Mouse (Mus musculus): Measurements from ENCODE around the gene Peak1. TPM values are rescaled to one million over a fixed set of nuclear protein-coding genes. Genes with fewer than 3 reads are reported as not detected.
"Not testable (repeated sequence)": the region's sequence is repeated elsewhere in the genome, so short reads cannot be mapped to it uniquely, and the experiment has no call there.

Peak1 gene
- 10 to 100 TPM; 17.7 to 18.6 TPM for total RNA-seq (2021)

- intact Hi-C loops (cut with DNase I), result loop anchor here (5.0 to 10.0 kb wide), 2 partner anchors 89 to 203 kb away; no protein-coding TSS in a partner anchor
These were observed at the start of gene Peak1, which contains the start of gene Hmg20a for GRCm38 (mm10) chr9:56417948-56418737. Peak1 (minus strand) TSS chr9:56418067. Hmg20a (plus strand) TSS chr9:56418609.

GRCm38 (mm10) chr9:56466251-56466650 is 48.4 kb upstream of the Peak1 start:
- intact Hi-C loops (cut with DNase I), result no loop called here

More at GRCm38 (mm10) chr9:56417948-56418737, at the start of gene Peak1, which contains the start of gene Hmg20a:
- DNase-seq, result peak; percentile 100

GRCm38 (mm10) chr9:56464863-56465654 is 47.2 kb upstream of the Peak1 start:
- DNase-seq, result no peak
- intact Hi-C loops (cut with DNase I), result no loop called here

More at GRCm38 (mm10) chr9:56466251-56466650, 48.4 kb upstream of the Peak1 start:
- DNase-seq, result no peak

GRCm38 (mm10) chr9:56463686-56464515 is 46.0 kb upstream of the Peak1 start:
- intact Hi-C loops (cut with DNase I), result no loop called here
- DNase-seq, result no peak

- intact Hi-C loops (cut with DNase I), result no loop called here
These were observed 45.2 kb upstream of the Peak1 start for GRCm38 (mm10) chr9:56463046-56463445.

GRCm38 (mm10) chr9:56462606-56463005 is 44.7 kb upstream of the Peak1 start:
- intact Hi-C loops (cut with DNase I), result no loop called here
- DNase-seq, result no peak

More at GRCm38 (mm10) chr9:56463046-56463445, 45.2 kb upstream of the Peak1 start:
- no peak for DNase-seq

- no peak for DNase-seq
- intact Hi-C loops (cut with DNase I), result no loop called here
These were observed 43.1 kb upstream of the Peak1 start for GRCm38 (mm10) chr9:56460987-56461386.

GRCm38 (mm10) chr9:56456426-56456825 is 38.6 kb upstream of the Peak1 start:
- intact Hi-C loops (cut with DNase I), result no loop called here
- DNase-seq, result no peak

GRCm38 (mm10) chr9:56453038-56453815 is 35.4 kb upstream of the Peak1 start:
- intact Hi-C loops (cut with DNase I), result no loop called here
- no peak for DNase-seq

- DNase-seq, result no peak
- intact Hi-C loops (cut with DNase I), result no loop called here
These were observed 33.7 kb upstream of the Peak1 start for GRCm38 (mm10) chr9:56451570-56451969.

- no peak for DNase-seq
- intact Hi-C loops (cut with DNase I), result no loop called here
These were observed 21.8 kb upstream of the Peak1 start for GRCm38 (mm10) chr9:56439699-56440098.

GRCm38 (mm10) chr9:56437300-56437892 is 19.5 kb upstream of the Peak1 start:
- intact Hi-C loops (cut with DNase I), result not testable (repeated sequence)

GRCm38 (mm10) chr9:56435821-56436526 is 18.1 kb upstream of the Peak1 start:
- peak; percentile 16 for DNase-seq
- intact Hi-C loops (cut with DNase I), result no loop called here

More at GRCm38 (mm10) chr9:56437300-56437892, 19.5 kb upstream of the Peak1 start:
- DNase-seq, result not testable (repeated sequence)

- intact Hi-C loops (cut with DNase I), result no loop called here
- DNase-seq, result no peak
These were observed 7.0 kb upstream of the Peak1 start for GRCm38 (mm10) chr9:56424861-56425260.

- intact Hi-C loops (cut with DNase I), result no loop called here
These were observed 4.1 kb upstream of the Peak1 start for GRCm38 (mm10) chr9:56421991-56422390.

GRCm38 (mm10) chr9:56420892-56421601 is 3.2 kb upstream of the Peak1 start:
- DNase-seq, result no peak

More at GRCm38 (mm10) chr9:56421991-56422390, 4.1 kb upstream of the Peak1 start:
- no peak for DNase-seq

GRCm38 (mm10) chr9:56420236-56420635 is 2.4 kb upstream of the Peak1 start:
- intact Hi-C loops (cut with DNase I), result no loop called here

More at GRCm38 (mm10) chr9:56420892-56421601, 3.2 kb upstream of the Peak1 start:
- intact Hi-C loops (cut with DNase I), result no loop called here

GRCm38 (mm10) chr9:56418738-56419239 is 922 bp upstream of the Peak1 start:
- DNase-seq, result peak; percentile 83
- intact Hi-C loops (cut with DNase I), result loop anchor here (5.0 to 10.0 kb wide), 2 partner anchors 89 to 204 kb away; no protein-coding TSS in a partner anchor

More at GRCm38 (mm10) chr9:56420236-56420635, 2.4 kb upstream of the Peak1 start:
- DNase-seq, result no peak
